Mouse (Mus musculus) liver, adult 2 months (tissue): ENCODE data around the gene Dgki. TPM values are rescaled to one million over a fixed set of nuclear protein-coding genes. Genes with fewer than 3 reads are reported as not detected.

Experiments used
- DNase-seq: peaks from one replicate; pipeline ENCODE4 v3.0.0-alpha.2; 2011; ENCODE audit warnings: low read depth, low spot score; ENCODE audit errors: extremely low read depth
- H3K27ac ChIP-seq: fragments of 200-500 bp; replicated peaks from 2 replicates; pipeline ENCODE4 v1.5.1; 2012; ENCODE audit warnings: low read depth, mild to moderate bottlenecking, control low read depth, inconsistent platforms, low read length; ENCODE audit not compliant: insufficient read depth
- H3K27me3 ChIP-seq: fragments of 200-500 bp; 2 replicates; pipeline ENCODE4 v1.6.1; 2012; ENCODE audit warnings: mild to moderate bottlenecking, moderate library complexity, low read length, inconsistent platforms; ENCODE audit not compliant: control insufficient read depth, insufficient read depth
- H3K36me3 ChIP-seq: fragments of 200-500 bp; 2 replicates; pipeline ENCODE4 v1.6.1; 2012; ENCODE audit warnings: low read length, inconsistent platforms; ENCODE audit not compliant: control insufficient read depth, insufficient read depth
- H3K4me1 ChIP-seq: fragments of 200-500 bp; 2 replicates; pipeline ENCODE4 v1.6.1; 2011; ENCODE audit warnings: low read length; ENCODE audit not compliant: control insufficient read depth, insufficient read depth
- H3K4me3 ChIP-seq: fragments of 200-500 bp; 2 replicates; pipeline ENCODE4 v1.5.1; 2011; ENCODE audit warnings: low read depth, mild to moderate bottlenecking, control low read depth, low read length, moderate library complexity; ENCODE audit not compliant: insufficient read depth
- H3K79me2 ChIP-seq: fragments of 200-500 bp; 2 replicates; pipeline ENCODE4 v1.6.1; 2012; ENCODE audit warnings: inconsistent platforms, mild to moderate bottlenecking, low read length, moderate library complexity; ENCODE audit not compliant: control insufficient read depth, insufficient read depth
- H3K9ac ChIP-seq: fragments of 200-500 bp; 2 replicates; pipeline ENCODE4 v1.6.1; 2012; ENCODE audit warnings: low read depth, mild to moderate bottlenecking, control low read depth, inconsistent platforms, low read length
- CTCF ChIP-seq: fragments of 200-500 bp; IDR thresholded peaks from 2 replicates; pipeline ENCODE4 v1.5.1; 2011; ENCODE audit warnings: low read depth, low read length, control low read depth
- POLR2A ChIP-seq: fragments of 200-500 bp; IDR thresholded peaks from 2 replicates; pipeline ENCODE4 v1.6.1; 2011; ENCODE audit warnings: low read length, control low read depth; ENCODE audit not compliant: insufficient read depth; ENCODE audit errors: extremely low read depth
- WGBS: fragments of 180-500 bp; shearing (Covaris S2); methylation state at CpG from one replicate; pipeline ENCODE4 v1.1.7; 2018; 5-methylcytosine and 5-hydroxymethylcytosine counted together
- polyA plus RNA-seq: library from polyadenylated mRNA; depleted of rRNA; stranded (reverse); fragments of >200 nt; gene quantifications from 2 replicates; pipeline ENCODE4 v1.2.3, GENCODE M21; 2012
- total RNA-seq: library from RNA; depleted of rRNA; stranded (reverse); fragments of >200 nt; gene quantifications from 2 replicates; pipeline ENCODE4 v1.2.3, GENCODE M21; 2014

Dgki gene
- total and polyA plus RNA-seq, 2 experiments: 0.09 TPM; not detected in 1

DNA sequence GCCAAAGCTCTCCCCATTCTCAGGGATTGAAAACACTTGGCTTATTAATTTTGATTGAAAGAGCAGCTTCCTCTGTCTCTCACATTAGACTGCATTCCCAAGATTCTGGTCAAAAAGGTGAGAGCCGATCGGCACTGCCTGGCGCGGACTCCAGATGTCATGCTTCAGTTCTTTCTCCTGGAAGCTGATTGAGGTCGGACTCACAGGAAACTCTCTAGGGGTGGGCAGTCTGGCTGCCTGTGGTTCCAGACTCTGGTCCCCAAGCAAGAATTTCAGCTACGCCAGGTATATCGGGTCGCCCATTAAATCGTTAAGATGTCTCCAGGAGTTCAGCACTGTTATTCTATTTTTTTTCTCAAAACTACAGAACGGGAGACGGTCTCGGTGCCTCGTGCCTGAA is 102.2 kb downstream of the Dgki start:
- TF ChIP-seq CTCF: no peak
- TF ChIP-seq POLR2A: no peak
- Histone ChIP-seq H3K9ac (no peak overlapping the region), H3K27me3 (no peaks in the 10 kb centered on the region), H3K36me3 (no peaks in the 10 kb centered on the region), H3K27ac (no peak overlapping the region), H3K79me2 (no peaks in the 10 kb centered on the region), H3K4me3 (no peak overlapping the region), H3K4me1 (no peaks in the 10 kb centered on the region)
- DNase-seq: no peak
- WGBS: 81% methylated on average over 13 of the region's 13 CpGs

DNA sequence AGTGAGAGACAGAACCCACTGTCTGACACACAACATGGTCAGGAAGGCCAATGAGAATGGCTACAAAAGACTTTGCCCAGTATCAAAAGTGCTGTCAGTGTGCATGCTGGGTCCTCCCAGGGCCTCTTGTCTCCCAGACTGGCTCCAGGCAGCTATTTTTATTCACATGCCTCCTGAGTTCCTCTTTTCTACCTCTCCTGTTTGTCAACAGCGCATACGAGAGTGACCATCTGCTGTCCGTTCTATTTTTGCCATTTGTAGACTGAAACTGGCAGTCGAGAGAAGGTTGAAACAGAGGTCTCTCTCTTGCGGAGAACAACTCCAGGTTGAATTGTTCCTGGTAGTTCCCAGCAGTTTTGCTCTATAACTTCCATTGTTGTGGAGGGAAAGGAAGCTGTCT is 103.1 kb downstream of the Dgki start:
- Histone ChIP-seq H3K27me3 (no peaks in the 10 kb centered on the region), H3K9ac (no peak overlapping the region), H3K79me2 (no peaks in the 10 kb centered on the region), H3K36me3 (no peaks in the 10 kb centered on the region), H3K4me3 (no peak overlapping the region), H3K27ac (no peak overlapping the region), H3K4me1 (no peaks in the 10 kb centered on the region)
- TF ChIP-seq CTCF: no peak
- TF ChIP-seq POLR2A: no peak
- DNase-seq: no peak
- WGBS: 84% methylated on average over 5 of the region's 5 CpGs

DNA sequence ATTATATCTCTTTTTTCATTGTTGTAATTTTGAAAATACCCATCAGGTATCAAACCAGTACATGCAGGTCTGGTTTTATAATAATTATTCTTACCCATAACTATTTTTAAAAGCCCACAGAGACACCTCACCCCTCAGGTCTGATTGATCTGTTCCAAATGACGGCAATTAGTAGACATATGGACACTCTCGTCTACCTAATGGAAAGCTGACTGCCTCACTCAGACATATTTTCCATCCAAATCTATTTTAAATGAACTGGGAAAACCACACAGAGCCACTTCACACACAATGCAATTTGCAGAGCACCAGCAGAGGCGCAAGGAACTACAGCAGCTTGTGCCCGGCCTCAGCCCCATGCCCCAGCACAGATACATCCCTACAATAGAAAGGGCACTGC is 104.2 kb downstream of the Dgki start:
- TF ChIP-seq CTCF (no peak), POLR2A (no peak)
- Histone ChIP-seq H3K79me2 (no peaks in the 10 kb centered on the region), H3K27ac (no peak overlapping the region), H3K27me3 (no peaks in the 10 kb centered on the region), H3K9ac (no peak overlapping the region), H3K36me3 (no peaks in the 10 kb centered on the region), H3K4me3 (no peak overlapping the region), H3K4me1 (no peaks in the 10 kb centered on the region)
- no peak for DNase-seq
- 93% methylated on average over 4 of the region's 4 CpGs for WGBS

DNA sequence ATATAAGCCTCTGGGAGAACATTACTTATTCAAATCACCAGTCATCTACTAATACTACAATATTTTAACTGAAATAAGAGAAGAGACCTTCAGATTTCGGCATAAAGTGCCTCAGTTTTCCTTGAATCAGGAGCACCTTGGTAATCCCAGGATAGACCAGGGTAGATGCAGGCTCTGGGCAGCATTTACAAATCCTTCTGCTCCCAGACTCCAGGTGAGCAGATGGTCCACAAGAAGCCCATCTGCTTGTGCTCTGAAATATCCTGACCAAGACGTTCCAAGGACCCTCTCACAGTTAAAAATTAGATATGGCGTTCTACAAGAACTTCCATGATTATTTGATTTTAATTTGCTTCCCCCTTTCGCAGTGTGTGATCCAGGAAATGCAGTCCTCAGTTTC is 118.0 kb downstream of the Dgki start:
- no peak overlapping the region for H3K9ac ChIP-seq
- no peaks in the 10 kb centered on the region for H3K4me1 ChIP-seq
- no peaks in the 10 kb centered on the region for H3K79me2 ChIP-seq
- DNase-seq: no peak
- 88% methylated on average over 4 of the region's 4 CpGs for WGBS
- H3K27ac ChIP-seq: no peak overlapping the region
- H3K4me3 ChIP-seq: no peak overlapping the region
- H3K36me3 ChIP-seq: no peaks in the 10 kb centered on the region
- no peak for TF ChIP-seq CTCF
- TF ChIP-seq POLR2A: no peak
- no peaks in the 10 kb centered on the region for H3K27me3 ChIP-seq

DNA sequence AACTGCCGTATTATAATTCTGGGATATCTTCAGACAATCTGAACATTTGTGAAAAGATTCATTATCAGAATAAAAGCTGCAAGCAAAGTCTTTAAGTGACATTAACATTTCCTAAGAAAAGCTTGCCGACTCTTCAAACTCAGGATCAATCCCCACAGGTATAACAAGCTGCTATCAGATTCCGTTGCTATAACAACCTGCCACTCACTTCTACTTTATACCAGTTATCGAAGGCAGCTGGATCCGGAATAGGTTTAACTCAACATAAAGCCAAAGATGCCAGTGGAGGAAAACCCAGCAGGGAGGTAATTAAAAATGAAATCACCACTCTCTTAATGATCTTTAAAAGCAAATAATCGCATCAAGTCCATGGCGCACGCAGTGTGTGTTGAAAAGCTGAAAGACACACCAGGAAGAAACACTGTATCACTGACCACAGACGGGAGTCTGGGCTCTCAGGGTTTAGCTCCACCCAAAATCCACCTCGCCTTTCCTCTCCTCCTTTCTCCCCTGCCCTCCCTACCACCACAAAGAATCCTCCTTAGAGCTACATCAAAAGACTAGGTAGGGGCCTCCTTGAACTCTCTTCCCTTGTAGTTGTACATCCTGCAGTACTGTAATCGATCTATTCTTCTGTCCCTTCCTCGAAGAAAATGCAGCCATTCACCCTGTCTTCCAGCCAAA is 128.7 kb downstream of the Dgki start:
- no peak for DNase-seq
- WGBS: 82% methylated on average over 12 of the region's 12 CpGs
- H3K36me3 ChIP-seq: no peaks in the 10 kb centered on the region
- no peak overlapping the region for H3K27ac ChIP-seq
- no peak overlapping the region for H3K4me3 ChIP-seq
- TF ChIP-seq CTCF (no peak), POLR2A (no peak)
- H3K27me3 ChIP-seq: no peaks in the 10 kb centered on the region
- no peaks in the 10 kb centered on the region for H3K4me1 ChIP-seq
- no peaks in the 10 kb centered on the region for H3K79me2 ChIP-seq
- H3K9ac ChIP-seq: no peak overlapping the region

DNA sequence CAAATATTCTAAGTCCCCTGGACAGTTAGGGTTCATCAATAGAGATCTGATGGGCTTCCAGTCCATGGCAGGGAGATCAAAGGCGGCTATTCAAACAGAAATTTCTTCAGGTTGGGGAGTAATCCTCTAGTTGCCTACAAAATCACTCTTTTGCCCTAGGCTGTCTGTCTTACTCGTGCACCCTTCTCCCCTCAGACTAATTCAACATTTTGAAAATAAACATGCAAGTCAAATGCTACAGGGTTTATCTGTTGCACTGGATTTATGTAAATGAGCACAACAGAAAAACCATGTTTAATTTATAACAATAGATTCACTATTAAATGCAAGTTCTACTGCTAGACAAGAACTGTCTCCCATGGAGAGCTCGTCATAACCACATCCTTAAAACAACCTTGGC is 141.1 kb downstream of the Dgki start:
- Histone ChIP-seq H3K4me1 (no peaks in the 10 kb centered on the region), H3K4me3 (no peak overlapping the region), H3K9ac (no peak overlapping the region), H3K27ac (no peak overlapping the region), H3K36me3 (no peaks in the 10 kb centered on the region), H3K79me2 (no peaks in the 10 kb centered on the region), H3K27me3 (no peaks in the 10 kb centered on the region)
- DNase-seq: no peak
- WGBS: 70% methylated on average over 3 of the region's 3 CpGs
- no peak for TF ChIP-seq CTCF
- no peak for TF ChIP-seq POLR2A
